Mouse (Mus musculus): ENCODE data around the gene Nkain1.

- TF ChIP-seq CTCF (IDR thresholded peaks at IDR 0.05; ENCODE audit: insufficient read depth, low read depth, low read length) = no peak
- TF ChIP-seq POLR2A (IDR thresholded peaks at IDR 0.05; ENCODE audit: insufficient read depth, low read depth, low read length) = no peak
Observed at GRCm38 (mm10) chr4:130539706-130540105, 34.3 kb downstream of the Nkain1 start.
